9 mouse cellular contexts compared by ENCODE assay signal in the genomic region with DNA sequence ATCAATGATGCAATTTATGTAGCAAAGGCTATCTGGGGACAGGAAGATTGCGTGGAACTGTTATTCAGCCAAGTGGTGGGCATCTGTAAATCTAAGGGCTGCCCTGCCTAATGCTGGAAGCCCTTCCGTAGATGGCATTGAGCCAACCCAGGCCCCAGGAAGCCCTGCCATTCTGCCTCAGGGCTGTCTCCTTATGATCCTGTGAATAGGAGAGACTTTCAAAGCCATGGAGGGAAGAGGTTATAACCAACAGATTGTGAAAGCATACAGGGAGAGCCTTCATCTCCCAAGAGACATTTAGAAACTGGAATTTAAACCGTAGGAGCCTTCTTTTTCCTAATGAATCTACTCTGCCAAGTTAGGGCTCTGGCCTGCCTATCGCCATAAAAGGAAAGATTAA. TPM values are rescaled to one million over a fixed set of nuclear protein-coding genes. Genes with fewer than 3 reads are reported as not detected.
DNase-seq lines count a peak whose midpoint lies in the region; ATAC-seq and TF ChIP-seq lines count a peak whose summit lies in the region.
"Had no signal": no experiment of that assay in that cellular context is flagged by ENCODE, and none has a peak within 500 bp of the region (broad histone marks: within the 10 kb centered on the region; RNA-seq: fewer than 3 reads in every experiment).

No protein-coding gene starts in this region.

- TF ChIP-seq CTCF in liver, adult 2 months (IDR thresholded peaks at IDR 0.05; ENCODE audit: low read depth, low read length): no peak
- TF ChIP-seq CTCF in liver, postnatal 0 days (IDR thresholded peaks at IDR 0.05; ENCODE audit: low read depth): no peak

- peak overlapping the region; percentile 31 for H3K27ac ChIP-seq in liver, adult 2 months (replicated peaks; ENCODE audit: insufficient read depth, low read depth, low read length)
- no peak overlapping the region for H3K27ac ChIP-seq in embryonic facial prominence, embryonic 15.5 days (replicated peaks)
- no peak overlapping the region for H3K27ac ChIP-seq in hindbrain, embryonic 16.5 days (ENCODE audit: low read depth, low read length)
- H3K27ac ChIP-seq in liver, postnatal 0 days (ENCODE audit: low read depth): peak overlapping the region; percentile 67
- H3K27ac ChIP-seq: macrophage had no signal

- TF ChIP-seq POLR2A in liver, adult 2 months (IDR thresholded peaks at IDR 0.05; ENCODE audit: extremely low read depth, insufficient read depth, low read length): no peak

- no peak for DNase-seq in liver, adult 2 months (ENCODE audit: extremely low read depth, low read depth, low spot score)
- DNase-seq in liver: no peak
- DNase-seq in liver, postnatal 0 days: no peak
- DNase-seq in frontal cortex, postnatal 14 days (ENCODE audit: low spot score in 2 of 2): no peak
- DNase-seq in thymus, postnatal 4 days: no peak

- no peaks in the 10 kb centered on the region; the same call in 1 of the 2 replicates for H3K36me3 ChIP-seq in liver, adult 2 months (ENCODE audit: control insufficient read depth, insufficient read depth, low read length)
- no peaks in the 10 kb centered on the region for H3K36me3 ChIP-seq in embryonic facial prominence, embryonic 15.5 days
- no peaks in the 10 kb centered on the region for H3K36me3 ChIP-seq in hindbrain, embryonic 16.5 days (ENCODE audit: control insufficient read depth, insufficient read depth, low read length)
- no peaks in the 10 kb centered on the region for H3K36me3 ChIP-seq in liver, postnatal 0 days (replicated peaks; ENCODE audit: insufficient read depth, low read length)

- H3K9ac ChIP-seq in liver, adult 2 months (ENCODE audit: low read depth, low read length): no peak overlapping the region; the same call in 1 of the 2 replicates
- no peak overlapping the region for H3K9ac ChIP-seq in embryonic facial prominence, embryonic 15.5 days
- no peak overlapping the region for H3K9ac ChIP-seq in hindbrain, embryonic 16.5 days (ENCODE audit: low read depth, low read length)
- 0 out of 2 replicates have a peak overlapping the region, but pooled peaks have one; percentile 57 for H3K9ac ChIP-seq in liver, postnatal 0 days (replicated peaks)

- H3K79me2 ChIP-seq in liver, adult 2 months (ENCODE audit: control insufficient read depth, insufficient read depth, low read length): no peaks in the 10 kb centered on the region; the same call in 1 of the 2 replicates

- H3K4me2 ChIP-seq in embryonic facial prominence, embryonic 15.5 days (replicated peaks): peak overlapping the region; percentile 6; the same call in 1 of the 2 replicates
- H3K4me2 ChIP-seq in hindbrain, embryonic 16.5 days (ENCODE audit: low read length): 0 out of 2 replicates have a peak overlapping the region, but pooled peaks have one; percentile 3
- peak overlapping the region; percentile 62 for H3K4me2 ChIP-seq in liver, postnatal 0 days (ENCODE audit: low read depth, low read length)

- WGBS in liver, adult 2 months: 37% methylated on average over 4 of the region's 4 CpGs
- WGBS in embryonic facial prominence, embryonic 15.5 days: 54% methylated on average over 4 of the region's 4 CpGs
- WGBS in hindbrain, embryonic 16.5 days: 40% methylated on average over 4 of the region's 4 CpGs
- 59% methylated on average over 4 of the region's 4 CpGs for WGBS in liver, postnatal 0 days (ENCODE audit: insufficient replicate concordance)

- no peaks in the 10 kb centered on the region for H3K9me3 ChIP-seq in embryonic facial prominence, embryonic 15.5 days (replicated peaks)
- no peaks in the 10 kb centered on the region for H3K9me3 ChIP-seq in hindbrain, embryonic 16.5 days (ENCODE audit: control insufficient read depth, low read length)
- no peaks in the 10 kb centered on the region for H3K9me3 ChIP-seq in liver, postnatal 0 days (ENCODE audit: low read length)

- no peaks in the 10 kb centered on the region for H3K27me3 ChIP-seq in liver, adult 2 months (ENCODE audit: control insufficient read depth, insufficient read depth, low read length)
- no peaks in the 10 kb centered on the region for H3K27me3 ChIP-seq in embryonic facial prominence, embryonic 15.5 days
- no peaks in the 10 kb centered on the region for H3K27me3 ChIP-seq in hindbrain, embryonic 16.5 days (replicated peaks; ENCODE audit: control insufficient read depth, insufficient read depth, low read length)
- H3K27me3 ChIP-seq in liver, postnatal 0 days (ENCODE audit: insufficient read depth, low read length): no peaks in the 10 kb centered on the region

- peaks cover 7% of the 10 kb centered on the region; the same call in 1 of the 2 replicates for H3K4me1 ChIP-seq in liver, adult 2 months (ENCODE audit: control insufficient read depth, insufficient read depth, low read length)
- H3K4me1 ChIP-seq in embryonic facial prominence, embryonic 15.5 days: peaks cover 13% of the 10 kb centered on the region; the same call in 1 of the 2 replicates
- H3K4me1 ChIP-seq in hindbrain, embryonic 16.5 days (ENCODE audit: control insufficient read depth, insufficient read depth, low read depth, low read length): peaks cover 7% of the 10 kb centered on the region; the same call in 1 of the 2 replicates
- peaks cover 13% of the 10 kb centered on the region for H3K4me1 ChIP-seq in liver, postnatal 0 days (ENCODE audit: insufficient read depth)

- no peak for TF ChIP-seq EP300 in liver, postnatal 0 days (IDR thresholded peaks at IDR 0.05; ENCODE audit: low read depth)

- H3K4me3 ChIP-seq in liver, adult 2 months (ENCODE audit: insufficient read depth, low read depth, low read length): peak overlapping the region; percentile 61
- peak overlapping the region; percentile 30 for H3K4me3 ChIP-seq in embryonic facial prominence, embryonic 15.5 days (replicated peaks)
- no peak overlapping the region for H3K4me3 ChIP-seq in hindbrain, embryonic 16.5 days (ENCODE audit: low read length)
- peak overlapping the region; percentile 44 for H3K4me3 ChIP-seq in liver, postnatal 0 days (ENCODE audit: low read depth, low read length)

- no peak for ATAC-seq in embryonic facial prominence, embryonic 15.5 days (ENCODE audit: insufficient number of reproducible peaks, low FRiP score, low TSS enrichment, low read depth)
- peak; percentile 81 for ATAC-seq in hindbrain, embryonic 16.5 days
- no peak for ATAC-seq in liver, postnatal 0 days
- ATAC-seq in granulocyte monocyte progenitor cell, adult 5-6 weeks (replicated peaks; ENCODE audit: poor library complexity, severe bottlenecking): no peak

RNA-seq across cellular contexts. Expression of a gene that starts 1.7 kb away (rescaled TPM):
- 17.6 and 18.1 TPM in 2 replicates for total RNA-seq in liver, adult 2 months (2014; rRNA removed)
- 5.9 and 6.4 TPM in 2 replicates for polyA plus RNA-seq in liver, adult 2 months (2012; rRNA removed)
- 43.3 and 50.5 TPM in 2 replicates for polyA plus RNA-seq in embryonic facial prominence, embryonic 15.5 days (2015; fragmentation: Nextera tagmentation; extraction: Ambion mirVana)
- polyA plus RNA-seq in hindbrain, embryonic 16.5 days (2015; fragmentation: Nextera tagmentation; extraction: Ambion mirVana): 10.2 and 13.5 TPM in 2 replicates
- 24.7 and 28.0 TPM in 2 replicates for polyA plus RNA-seq in liver, postnatal 0 days (2015; fragmentation: Nextera tagmentation; extraction: Ambion mirVana)
- not detected in 2 replicates for total RNA-seq in granulocyte monocyte progenitor cell, adult 5-6 weeks (2014; fragmentation: Nextera tagmentation)
- 1.6 and 2.2 TPM in 2 replicates for total RNA-seq in granulocyte monocyte progenitor cell, adult 5-6 weeks (2017)

Comparison
In these comparisons a context has a peak if more than half of its experiments do, and no peak if none do; other contexts are left out.
1. H3K27ac ChIP-seq: peak in liver, adult 2 months (single experiment) and liver, postnatal 0 days (single experiment); none in embryonic facial prominence, embryonic 15.5 days (single experiment) and hindbrain, embryonic 16.5 days (single experiment).
2. H3K4me2 ChIP-seq: peak in every context shown above with its lines; median percentile 62 in liver, postnatal 0 days; 6 in embryonic facial prominence, embryonic 15.5 days; 3 in hindbrain, embryonic 16.5 days.